Mouse (Mus musculus) kidney, postnatal 36 days (tissue): ENCODE results near the gene Cdr1.

Experiments used
- DNase-seq, 2 experiments: peaks; one replicate each; pipeline ENCODE4 v3.0.0; 2021 to 2022; ENCODE audit warnings: mixed read lengths in 2 of 2

The Cdr1 gene

GRCm38 (mm10) chrX:61185458-61185857, at the start of gene Cdr1:
Gene Cdr1 (minus strand): TSS chrX:61185558.
- DNase-seq = no peak

GRCm38 (mm10) chrX:61185869-61186268, 511 bp upstream of the Cdr1 start:
- no peak for DNase-seq

GRCm38 (mm10) chrX:61166519-61166918, 18.8 kb downstream of the Cdr1 start:
- peak in 1 of 2 experiments; percentile 5 for DNase-seq

GRCm38 (mm10) chrX:61161249-61161648, 24.1 kb downstream of the Cdr1 start:
- DNase-seq = no peak

- DNase-seq = no peak
Measured at GRCm38 (mm10) chrX:61154657-61155256, 30.6 kb downstream of the Cdr1 start.

GRCm38 (mm10) chrX:61154246-61154645, 31.1 kb downstream of the Cdr1 start:
- DNase-seq = no peak

GRCm38 (mm10) chrX:61146569-61146968, 38.8 kb downstream of the Cdr1 start:
- DNase-seq = no peak

GRCm38 (mm10) chrX:61145416-61145815, 39.9 kb downstream of the Cdr1 start:
- DNase-seq = peak in 1 of 2 experiments; percentile 5

- DNase-seq = no peak
Measured at GRCm38 (mm10) chrX:61134592-61134991, 50.8 kb downstream of the Cdr1 start.
